19 mouse cellular contexts compared by ENCODE assay signal in the genomic region with DNA sequence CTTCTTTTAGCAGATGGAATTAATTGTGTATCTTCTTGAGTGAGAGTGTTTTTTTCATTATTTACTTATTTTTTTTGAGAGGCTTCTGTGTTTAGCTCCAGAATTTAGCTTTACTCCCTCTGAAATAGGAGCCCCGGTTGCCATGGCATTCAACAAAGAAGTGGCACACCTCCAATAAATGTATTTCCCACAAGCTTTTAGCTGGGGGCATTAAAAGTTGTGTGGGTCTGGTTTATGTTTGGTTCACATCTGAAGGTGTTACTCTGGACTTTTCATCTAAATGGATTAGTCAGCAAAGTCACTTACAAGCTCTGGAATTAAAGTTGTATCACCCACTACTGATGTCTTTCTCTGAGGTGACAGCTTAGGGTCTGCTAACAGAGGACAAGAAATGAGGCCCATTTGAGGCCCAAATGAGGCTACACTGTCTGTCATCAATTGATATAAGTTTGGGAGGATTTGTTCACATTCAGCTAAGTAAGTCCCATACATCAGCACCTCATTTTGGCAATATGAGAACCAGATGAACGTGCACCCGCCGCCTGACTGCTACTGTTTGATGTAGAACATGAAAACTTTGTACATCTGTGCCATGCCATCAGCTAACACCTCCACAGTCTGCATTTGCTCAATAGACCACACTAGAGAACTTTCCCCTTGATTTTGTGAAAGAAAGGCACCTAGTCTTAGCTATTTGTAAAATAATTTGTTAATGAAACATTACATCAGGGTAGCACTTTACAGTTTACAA.
DNase-seq lines count a peak whose midpoint lies in the region; ATAC-seq lines count a peak whose summit lies in the region.
"Had no signal": no experiment of that assay in that cellular context is flagged by ENCODE, and none has a peak within 500 bp of the region (broad histone marks: within the 10 kb centered on the region; RNA-seq: fewer than 3 reads in every experiment).

No protein-coding gene starts in this region.

- no peaks in the 10 kb centered on the region for H3K36me3 ChIP-seq in embryonic facial prominence, embryonic 10.5 days (replicated peaks)
- no peaks in the 10 kb centered on the region for H3K36me3 ChIP-seq in limb, embryonic 10.5 days
- H3K36me3 ChIP-seq in liver, embryonic 12.5 days, result no peaks in the 10 kb centered on the region
- H3K36me3 ChIP-seq: heart, embryonic 13.5 days; hindbrain, embryonic 15.5 days had no signal

- H3K27me3 ChIP-seq in embryonic facial prominence, embryonic 10.5 days (replicated peaks; ENCODE audit: low read depth, poor library complexity, severe bottlenecking), result no peaks in the 10 kb centered on the region
- peaks cover 35% of the 10 kb centered on the region for H3K27me3 ChIP-seq in limb, embryonic 10.5 days (ENCODE audit: low read depth, poor library complexity, severe bottlenecking)
- H3K27me3 ChIP-seq in liver, embryonic 12.5 days (replicated peaks), result no peaks in the 10 kb centered on the region
- H3K27me3 ChIP-seq: forebrain, embryonic 13.5 days; heart, embryonic 13.5 days; hindbrain, embryonic 15.5 days had no signal

- H3K9me3 ChIP-seq in embryonic facial prominence, embryonic 10.5 days, result no peaks in the 10 kb centered on the region
- H3K9me3 ChIP-seq in limb, embryonic 10.5 days (replicated peaks), result no peaks in the 10 kb centered on the region
- no peaks in the 10 kb centered on the region for H3K9me3 ChIP-seq in liver, embryonic 12.5 days (replicated peaks)
- H3K9me3 ChIP-seq: forebrain, embryonic 13.5 days; heart, embryonic 13.5 days; hindbrain, embryonic 15.5 days had no signal

- H3K4me2 ChIP-seq in liver, embryonic 12.5 days, result no peak overlapping the region
- H3K4me2 ChIP-seq: forebrain, embryonic 13.5 days; heart, embryonic 13.5 days; hindbrain, embryonic 15.5 days had no signal

- H3K27ac ChIP-seq in embryonic facial prominence, embryonic 10.5 days (replicated peaks), result no peak overlapping the region
- no peak overlapping the region for H3K27ac ChIP-seq in limb, embryonic 10.5 days
- H3K27ac ChIP-seq in liver, embryonic 12.5 days, result no peak overlapping the region
- H3K27ac ChIP-seq: forebrain, embryonic 13.5 days; gastrocnemius, adult 2 months; heart, embryonic 13.5 days; hindbrain, embryonic 15.5 days had no signal

- H3K4me1 ChIP-seq in embryonic facial prominence, embryonic 10.5 days, result no peaks in the 10 kb centered on the region
- peaks cover 13% of the 10 kb centered on the region; the same call in 1 of the 2 replicates for H3K4me1 ChIP-seq in limb, embryonic 10.5 days
- H3K4me1 ChIP-seq in liver, embryonic 12.5 days, result no peaks in the 10 kb centered on the region
- H3K4me1 ChIP-seq: forebrain, embryonic 13.5 days; heart, embryonic 13.5 days; hindbrain, embryonic 15.5 days had no signal

- peak; percentile 21 for DNase-seq in embryo, embryonic 10.5 days (ENCODE audit: low spot score)
- peak; percentile 9 for DNase-seq in embryonic facial prominence, embryonic 10.5 days (ENCODE audit: low spot score)
- DNase-seq in limb, embryonic 10.5 days (ENCODE audit: low spot score), result peak; percentile 62
- DNase-seq in mesoderm, embryonic 11.5 days (ENCODE audit: low read depth, low spot score), result peak; percentile 6
- DNase-seq in spleen, postnatal 36 days (ENCODE audit: low spot score in 2 of 2), result no peak
- no peak for DNase-seq in urinary bladder, postnatal 4 days (ENCODE audit: low spot score in 2 of 2)
- DNase-seq: adrenal gland, postnatal 10 days; cerebellum, adult 11 months; cerebellum, adult 8-10 months; cerebellum, postnatal 14 days; forebrain, postnatal 0 days; gastrocnemius, adult 2 months; gastrocnemius, postnatal 36 days; heart, adult 11 months; heart, postnatal 36 days had no signal

- H3K9ac ChIP-seq in liver, embryonic 12.5 days, result no peak overlapping the region
- H3K9ac ChIP-seq: forebrain, embryonic 13.5 days; forebrain, postnatal 0 days; heart, embryonic 13.5 days; hindbrain, embryonic 15.5 days had no signal

- H3K4me3 ChIP-seq in embryonic facial prominence, embryonic 10.5 days, result no peak overlapping the region
- no peak overlapping the region for H3K4me3 ChIP-seq in limb, embryonic 10.5 days
- no peak overlapping the region for H3K4me3 ChIP-seq in liver, embryonic 12.5 days
- H3K4me3 ChIP-seq: forebrain, embryonic 13.5 days; gastrocnemius, adult 2 months; heart, embryonic 13.5 days; hindbrain, embryonic 15.5 days had no signal

- 78% methylated on average over 4 of the region's 4 CpGs for WGBS in embryonic facial prominence, embryonic 10.5 days
- WGBS in limb, embryonic 10.5 days, result 33% methylated on average over 4 of the region's 4 CpGs
- WGBS in liver, embryonic 12.5 days (ENCODE audit: insufficient replicate concordance), result 76% methylated on average over 4 of the region's 4 CpGs

- no peak for ATAC-seq in liver, embryonic 12.5 days
- ATAC-seq: forebrain, embryonic 13.5 days; forebrain, postnatal 0 days had no signal

Comparison
In these comparisons a context has a peak if more than half of its experiments do, and no peak if none do; other contexts are left out.
1. DNase-seq: peak in embryo, embryonic 10.5 days (single experiment), embryonic facial prominence, embryonic 10.5 days (single experiment), limb, embryonic 10.5 days (single experiment) and mesoderm, embryonic 11.5 days (single experiment); none in spleen, postnatal 36 days (0 of 2) and urinary bladder, postnatal 4 days (0 of 2).